Mouse (Mus musculus) liver, embryonic 14.5 days (tissue): ENCODE results near the gene Rdh16f2. TPM values are rescaled to one million over a fixed set of nuclear protein-coding genes. Genes with fewer than 3 reads are reported as not detected.
"Not testable (repeated sequence)": the region's sequence is repeated elsewhere in the genome, so short reads cannot be mapped to it uniquely, and the experiment has no call there.

ENCODE experiments used
- ATAC-seq: fragments of 200-750 bp; cut with Nextera tagmentation; 2 replicates; pipeline ENCODE4 v1.8.0; 2017; ENCODE audit warnings: moderate number of reproducible peaks, mild to moderate bottlenecking, moderate library complexity; ENCODE audit not compliant: insufficient read depth
- DNase-seq, 3 experiments: peaks; one replicate each; pipeline ENCODE4 v3.0.0-alpha.2; 2012 to 2013; ENCODE audit warnings: low read depth in 3 of 3, low spot score in 3 of 3
- H3K27ac ChIP-seq: fragments of 300-500 bp; sonication (generic); 2 replicates; pipeline ENCODE4 v1.5.1; 2014; ENCODE audit warnings: moderate library complexity, mild to moderate bottlenecking, control low read depth, inconsistent platforms
- H3K27me3 ChIP-seq: fragments of 300-500 bp; sonication (generic); 2 replicates; pipeline ENCODE4 v1.6.1; 2014; ENCODE audit warnings: mild to moderate bottlenecking, low read length, moderate library complexity; ENCODE audit not compliant: control insufficient read depth, insufficient read depth
- H3K36me3 ChIP-seq: fragments of 300-500 bp; sonication (generic); replicated peaks from 2 replicates; pipeline ENCODE4 v1.6.1; 2014; ENCODE audit warnings: low read depth; ENCODE audit not compliant: control insufficient read depth, insufficient read depth
- H3K4me1 ChIP-seq, 2 experiments: fragments of 200-500 bp in 1 of 2; fragments of 300-500 bp in 1 of 2; sonication (generic) in 1 of 2; replicated peaks; 2 replicates each; pipeline ENCODE4 v1.6.1; 2012 to 2014; ENCODE audit warnings: antibody characterized with exemption in 1 of 2, inconsistent platforms in 1 of 2, low read length in 1 of 2; ENCODE audit not compliant: control insufficient read depth in 2 of 2, insufficient read depth in 2 of 2
- H3K4me2 ChIP-seq: fragments of 300-500 bp; sonication (generic); 2 replicates; pipeline ENCODE4 v1.6.1; 2014; ENCODE audit warnings: low read depth, mild to moderate bottlenecking, control low read depth, moderate library complexity
- H3K4me3 ChIP-seq, 2 experiments: fragments of 200-500 bp in 1 of 2; fragments of 300-500 bp in 1 of 2; sonication (generic) in 1 of 2; 2 replicates each; pipeline ENCODE4 v1.5.1; 2012 to 2014; ENCODE audit warnings: low read depth in 2 of 2, low read length in 2 of 2, mild to moderate bottlenecking in 2 of 2, control low read depth in 1 of 2, inconsistent platforms in 1 of 2, moderate library complexity in 1 of 2; ENCODE audit not compliant: insufficient read depth in 1 of 2
- H3K9ac ChIP-seq: fragments of 300-500 bp; sonication (generic); replicated peaks from 2 replicates; pipeline ENCODE4 v1.6.1; 2014; ENCODE audit warnings: mild to moderate bottlenecking, control low read depth, moderate library complexity
- H3K9me3 ChIP-seq: fragments of 300-500 bp; sonication (generic); 2 replicates; pipeline ENCODE4 v1.6.1; 2016; ENCODE audit warnings: low read length, mixed read lengths; ENCODE audit not compliant: control insufficient read depth
- CTCF ChIP-seq: IDR thresholded peaks from 2 replicates; pipeline ENCODE4 v1.5.1; 2016; ENCODE audit warnings: antibody characterized with exemption, low read depth, control low read depth
- EP300 ChIP-seq: IDR thresholded peaks from 2 replicates; pipeline ENCODE4 v1.6.1; 2016; ENCODE audit warnings: antibody characterized with exemption, low read depth
- WGBS: fragments of 180-500 bp; shearing (Covaris S2); extraction: QIAGEN DNeasy Blood & Tissue Kit; methylation state at CpG from one replicate; pipeline ENCODE4 v1.1.7; 2014; ENCODE audit not compliant: insufficient replicate concordance; 5-methylcytosine and 5-hydroxymethylcytosine counted together
- polyA plus RNA-seq, 2 experiments: library from polyadenylated mRNA; depleted of rRNA in 1 of 2; stranded (reverse) in 1 of 2; unstranded in 1 of 2; fragments of >200 nt; fragmentation: Nextera tagmentation in 1 of 2; extraction: Ambion mirVana in 1 of 2; gene quantifications; 2 replicates each; pipeline versions ENCODE4 v1.2.1 to v1.2.3; 2012 to 2014

The Rdh16f2 gene
- polyA plus RNA-seq, 2 experiments, result 0.08 to 0.09 TPM

DNA sequence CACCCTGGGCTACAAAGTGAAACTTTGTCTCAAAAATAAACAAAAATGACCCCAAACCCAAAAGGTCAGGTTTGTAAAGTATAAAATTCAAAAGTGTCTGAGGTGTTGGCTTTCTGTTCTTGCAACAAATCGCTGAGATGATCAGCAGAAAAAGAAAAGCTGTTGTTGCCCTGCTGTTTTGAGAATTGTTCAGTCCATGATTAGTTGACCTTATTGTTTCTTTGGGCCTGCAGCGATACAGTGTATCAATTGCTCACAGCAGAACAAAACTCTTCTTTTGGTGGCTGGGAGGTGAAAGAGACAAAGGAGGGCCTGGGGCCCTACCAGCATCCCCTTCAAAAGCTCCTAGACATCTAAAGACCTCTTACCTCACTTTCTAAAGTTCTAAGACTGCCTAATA lies 39.9 kb downstream of the Rdh16f2 start:
- Histone ChIP-seq H3K27ac (no peak overlapping the region), H3K36me3 (no peaks in the 10 kb centered on the region), H3K4me3 (no peak overlapping the region), H3K27me3 (no peaks in the 10 kb centered on the region), H3K9me3 (no peaks in the 10 kb centered on the region), H3K4me2 (no peak overlapping the region), H3K9ac (no peak overlapping the region), H3K4me1 (0 out of 4 replicates have a peak, but pooled peaks cover 0 to 2% of the 10 kb centered on the region in 2 experiments)
- DNase-seq, result no peak
- 48% methylated on average over 2 of the region's 2 CpGs for WGBS
- no peak for ATAC-seq
- TF ChIP-seq EP300 (no peak), CTCF (no peak)

DNA sequence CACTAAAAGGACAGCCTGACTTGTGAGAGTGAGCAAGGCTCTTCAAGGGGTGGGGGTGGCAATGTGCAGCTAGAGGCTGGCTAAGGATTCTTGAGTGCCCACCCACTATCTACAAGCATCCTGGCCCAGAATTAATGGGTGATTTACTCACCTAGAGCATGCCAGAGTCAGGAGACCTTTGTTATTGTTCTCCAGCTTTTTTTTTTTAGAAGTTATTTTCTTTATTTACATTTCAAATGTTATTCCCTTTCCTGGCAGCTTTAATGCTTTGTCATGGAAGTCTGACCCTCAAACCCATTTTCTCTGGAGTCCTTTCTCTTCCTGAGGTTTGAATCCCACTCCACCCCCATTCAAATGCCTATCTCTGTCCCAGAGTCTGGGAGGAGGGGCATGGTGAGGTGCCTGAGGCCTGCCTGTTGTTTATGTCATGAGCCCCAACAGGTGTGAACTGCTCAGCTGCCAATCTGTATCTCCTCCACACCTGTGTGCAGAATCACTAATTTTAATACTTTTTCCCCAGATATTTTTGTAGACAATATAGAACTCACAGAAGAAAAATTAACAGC lies 41.2 kb downstream of the Rdh16f2 start:
- Histone ChIP-seq H3K27ac (no peak overlapping the region), H3K36me3 (no peaks in the 10 kb centered on the region), H3K9ac (no peak overlapping the region), H3K27me3 (no peaks in the 10 kb centered on the region), H3K4me3 (no peak overlapping the region), H3K4me2 (no peak overlapping the region), H3K9me3 (no peaks in the 10 kb centered on the region), H3K4me1 (0 out of 4 replicates have a peak, but pooled peaks cover 0 to 2% of the 10 kb centered on the region in 2 experiments)
- DNase-seq, result no peak
- ATAC-seq, result no peak
- TF ChIP-seq EP300 (no peak), CTCF (no peak)

DNA sequence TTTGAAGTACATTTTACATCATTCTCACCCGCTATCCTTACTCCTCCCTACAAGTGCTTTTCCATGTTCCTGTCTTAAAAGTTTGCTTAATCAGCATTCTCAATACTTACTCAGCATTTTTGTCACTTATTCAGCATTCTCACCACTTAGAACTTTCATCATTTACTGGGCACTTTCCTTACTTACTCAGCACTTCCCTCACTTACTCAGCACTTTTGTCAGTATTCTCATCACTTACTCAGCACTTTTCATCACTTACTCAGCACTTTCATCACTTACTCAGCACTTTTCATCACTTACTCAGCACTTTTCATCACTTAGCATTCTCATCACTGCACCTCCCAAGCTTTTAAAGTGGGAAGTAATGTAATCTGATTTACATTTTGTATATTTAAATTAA lies 49.3 kb downstream of the Rdh16f2 start:
- Histone ChIP-seq H3K4me2 (no peak overlapping the region), H3K36me3 (no peaks in the 10 kb centered on the region), H3K4me1 (no peaks in the 10 kb centered on the region), H3K4me3 (no peak overlapping the region), H3K9me3 (no peaks in the 10 kb centered on the region; the same call in 1 of the 2 replicates), H3K9ac (no peak overlapping the region), H3K27me3 (no peaks in the 10 kb centered on the region), H3K27ac (no peak overlapping the region)
- WGBS, result 69% methylated on average over 1 of the region's 1 CpGs
- no peak for DNase-seq
- ATAC-seq, result no peak
- TF ChIP-seq EP300 (no peak), CTCF (no peak)

- WGBS, result 53% methylated on average over 3 of the region's 3 CpGs
- H3K27me3 ChIP-seq, H3K4me2 ChIP-seq, ATAC-seq, H3K9ac ChIP-seq, H3K9me3 ChIP-seq, DNase-seq, H3K27ac ChIP-seq, H3K4me1 ChIP-seq, H3K36me3 ChIP-seq, H3K4me3 ChIP-seq: not testable (repeated sequence)
These were observed 50.9 kb downstream of the Rdh16f2 start for GRCm38 (mm10) chr10:127917183-127917582.

GRCm38 (mm10) chr10:127917651-127918050 lies 51.4 kb downstream of the Rdh16f2 start:
- Histone ChIP-seq H3K4me1 (no peaks in the 10 kb centered on the region), H3K9me3 (no peaks in the 10 kb centered on the region; the same call in 1 of the 2 replicates), H3K27ac (no peak overlapping the region), H3K36me3 (no peaks in the 10 kb centered on the region), H3K4me2 (no peak overlapping the region), H3K9ac (no peak overlapping the region), H3K27me3 (no peaks in the 10 kb centered on the region), H3K4me3 (no peak overlapping the region)
- TF ChIP-seq CTCF, result no peak
- no peak for TF ChIP-seq EP300
- no peak for DNase-seq
- 79% methylated on average over 5 of the region's 5 CpGs for WGBS
- no peak for ATAC-seq
